Mouse (Mus musculus): ENCODE data around the gene Defb26.

- peak; percentile 60 for TF ChIP-seq CTCF (conservative IDR thresholded peaks at IDR 0.05; ENCODE audit: low read length)
- TF ChIP-seq NANOG (IDR thresholded peaks at IDR 0.05; ENCODE audit: borderline replicate concordance, low read length), result no peak
- TF ChIP-seq POU5F1 (IDR thresholded peaks at IDR 0.05; ENCODE audit: borderline replicate concordance, low read length), result no peak
Measured at GRCm38 (mm10) chr2:152542897-152543296, 31.4 kb upstream of the Defb26 start.

Data from E14TG2a.4 (cell line).